Mouse (Mus musculus): Measurements from ENCODE around the gene Sult5a1. TPM values are rescaled to one million over a fixed set of nuclear protein-coding genes. Genes with fewer than 3 reads are reported as not detected.
"Not testable (repeated sequence)": the region's sequence is repeated elsewhere in the genome, so short reads cannot be mapped to it uniquely, and the experiment has no call there.

Sult5a1 gene
- polyA plus RNA-seq (2015; fragmentation: Nextera tagmentation; extraction: Ambion mirVana): 3.4 and 3.5 TPM in 2 replicates

- no peaks in the 10 kb centered on the region for H3K9me3 ChIP-seq (ENCODE audit: control insufficient read depth)
- H3K9ac ChIP-seq (ENCODE audit: low read depth, low read length): no peak within 1 kb of the TSS
- H3K27ac ChIP-seq (ENCODE audit: low read depth, low read length): no peak within 1 kb of the TSS
- peak within 1 kb of the TSS; percentile 27 for H3K4me2 ChIP-seq (replicated peaks; ENCODE audit: low read depth)
- H3K4me1 ChIP-seq (replicated peaks; ENCODE audit: control insufficient read depth, insufficient read depth, low read length): no peaks in the 10 kb centered on the region
- TF ChIP-seq CTCF (IDR thresholded peaks at IDR 0.05; ENCODE audit: low read depth): peak; percentile 46
- WGBS: 27% methylated on average over 13 of the region's 13 CpGs
- no peaks in the 10 kb centered on the region for H3K27me3 ChIP-seq (replicated peaks; ENCODE audit: control insufficient read depth, insufficient read depth, low read length)
- ATAC-seq: no peak
- H3K36me3 ChIP-seq (ENCODE audit: control insufficient read depth, insufficient read depth): no peaks in the 10 kb centered on the region
- H3K4me3 ChIP-seq (ENCODE audit: low read depth, low read length): no peak within 1 kb of the TSS
These were observed at the start of gene Sult5a1 for GRCm38 (mm10) chr8:123157888-123158465. TSS of gene Sult5a1 (minus strand) at chr8:123158315.

GRCm38 (mm10) chr8:123203571-123203970, 45.5 kb upstream of the Sult5a1 start:
- 83% methylated on average over 3 of the region's 3 CpGs for WGBS
- Histone ChIP-seq H3K9me3 (ENCODE audit: control insufficient read depth) (no peaks in the 10 kb centered on the region), H3K4me2 (replicated peaks; ENCODE audit: low read depth) (no peak overlapping the region), H3K36me3 (ENCODE audit: control insufficient read depth, insufficient read depth) (peaks cover 38% of the 10 kb centered on the region), H3K4me3 (ENCODE audit: low read depth, low read length) (no peak overlapping the region), H3K4me1 (replicated peaks; ENCODE audit: control insufficient read depth, insufficient read depth, low read length) (no peaks in the 10 kb centered on the region), H3K27me3 (replicated peaks; ENCODE audit: control insufficient read depth, insufficient read depth, low read length) (no peaks in the 10 kb centered on the region), H3K9ac (ENCODE audit: low read depth, low read length) (no peak overlapping the region), H3K27ac (ENCODE audit: low read depth, low read length) (no peak overlapping the region)
- no peak for TF ChIP-seq CTCF (IDR thresholded peaks at IDR 0.05; ENCODE audit: low read depth)
- ATAC-seq: no peak; the same call in 1 of the 2 replicates

- H3K4me3 ChIP-seq (ENCODE audit: low read depth, low read length): no peak overlapping the region
- no peaks in the 10 kb centered on the region for H3K4me1 ChIP-seq (replicated peaks; ENCODE audit: control insufficient read depth, insufficient read depth, low read length)
- ATAC-seq: no peak
- 27% methylated on average over 5 of the region's 5 CpGs for WGBS
- peaks cover 25% of the 10 kb centered on the region for H3K36me3 ChIP-seq (ENCODE audit: control insufficient read depth, insufficient read depth)
- no peak overlapping the region for H3K4me2 ChIP-seq (replicated peaks; ENCODE audit: low read depth)
- TF ChIP-seq CTCF (IDR thresholded peaks at IDR 0.05; ENCODE audit: low read depth): peak; percentile 93
- H3K9ac ChIP-seq (ENCODE audit: low read depth, low read length): no peak overlapping the region
- no peak overlapping the region for H3K27ac ChIP-seq (ENCODE audit: low read depth, low read length)
- H3K9me3 ChIP-seq (ENCODE audit: control insufficient read depth): no peaks in the 10 kb centered on the region
- H3K27me3 ChIP-seq (replicated peaks; ENCODE audit: control insufficient read depth, insufficient read depth, low read length): no peaks in the 10 kb centered on the region
These were observed 44.2 kb upstream of the Sult5a1 start for GRCm38 (mm10) chr8:123202288-123202687.

GRCm38 (mm10) chr8:123199864-123200263, 41.7 kb upstream of the Sult5a1 start:
- WGBS: 64% methylated on average over 14 of the region's 14 CpGs
- Histone ChIP-seq H3K4me1 (replicated peaks; ENCODE audit: control insufficient read depth, insufficient read depth, low read length) (no peaks in the 10 kb centered on the region; the same call in 1 of the 2 replicates), H3K27me3 (replicated peaks; ENCODE audit: control insufficient read depth, insufficient read depth, low read length) (no peaks in the 10 kb centered on the region), H3K4me2 (replicated peaks; ENCODE audit: low read depth) (no peak overlapping the region), H3K27ac (ENCODE audit: low read depth, low read length) (no peak overlapping the region), H3K4me3 (ENCODE audit: low read depth, low read length) (no peak overlapping the region), H3K9ac (ENCODE audit: low read depth, low read length) (no peak overlapping the region), H3K36me3 (ENCODE audit: control insufficient read depth, insufficient read depth) (peaks cover 5% of the 10 kb centered on the region), H3K9me3 (ENCODE audit: control insufficient read depth) (no peaks in the 10 kb centered on the region)
- no peak for TF ChIP-seq CTCF (IDR thresholded peaks at IDR 0.05; ENCODE audit: low read depth)
- ATAC-seq: no peak

GRCm38 (mm10) chr8:123197016-123197415, 38.9 kb upstream of the Sult5a1 start:
- WGBS: 41% methylated on average over 5 of the region's 5 CpGs
- H3K27ac ChIP-seq (ENCODE audit: low read depth, low read length); H3K9me3 ChIP-seq (ENCODE audit: control insufficient read depth); H3K4me1 ChIP-seq (replicated peaks; ENCODE audit: control insufficient read depth, insufficient read depth, low read length); H3K4me2 ChIP-seq (replicated peaks; ENCODE audit: low read depth); H3K36me3 ChIP-seq (ENCODE audit: control insufficient read depth, insufficient read depth); H3K4me3 ChIP-seq (ENCODE audit: low read depth, low read length); H3K27me3 ChIP-seq (replicated peaks; ENCODE audit: control insufficient read depth, insufficient read depth, low read length); H3K9ac ChIP-seq (ENCODE audit: low read depth, low read length): not testable (repeated sequence)
- ATAC-seq: peak; percentile 66

- 53% methylated on average over 9 of the region's 9 CpGs for WGBS
- Histone ChIP-seq H3K36me3 (ENCODE audit: control insufficient read depth, insufficient read depth) (no peaks in the 10 kb centered on the region), H3K27me3 (replicated peaks; ENCODE audit: control insufficient read depth, insufficient read depth, low read length) (no peaks in the 10 kb centered on the region), H3K4me3 (ENCODE audit: low read depth, low read length) (no peak overlapping the region), H3K9ac (ENCODE audit: low read depth, low read length) (no peak overlapping the region), H3K9me3 (ENCODE audit: control insufficient read depth) (no peaks in the 10 kb centered on the region), H3K27ac (ENCODE audit: low read depth, low read length) (no peak overlapping the region), H3K4me2 (replicated peaks; ENCODE audit: low read depth) (peak overlapping the region; percentile 42), H3K4me1 (replicated peaks; ENCODE audit: control insufficient read depth, insufficient read depth, low read length) (no peaks in the 10 kb centered on the region; the same call in 1 of the 2 replicates)
- no peak for TF ChIP-seq CTCF (IDR thresholded peaks at IDR 0.05; ENCODE audit: low read depth)
- ATAC-seq: no peak
These were observed 35.7 kb upstream of the Sult5a1 start for GRCm38 (mm10) chr8:123193771-123194170.
